Mouse (Mus musculus) testis, postnatal 10 days (tissue): ENCODE measurements at regions not wholly inside any gene's neighbourhood (a gene's known extent, or its start where the extent isn't known, plus 50 kb on each side); places are given as distances from the start of the nearest gene placed in this dataset.

Experiments
- DNase-seq: peaks from one replicate; pipeline ENCODE4 v3.0.0; 2021; ENCODE audit warnings: low spot score

DNA sequence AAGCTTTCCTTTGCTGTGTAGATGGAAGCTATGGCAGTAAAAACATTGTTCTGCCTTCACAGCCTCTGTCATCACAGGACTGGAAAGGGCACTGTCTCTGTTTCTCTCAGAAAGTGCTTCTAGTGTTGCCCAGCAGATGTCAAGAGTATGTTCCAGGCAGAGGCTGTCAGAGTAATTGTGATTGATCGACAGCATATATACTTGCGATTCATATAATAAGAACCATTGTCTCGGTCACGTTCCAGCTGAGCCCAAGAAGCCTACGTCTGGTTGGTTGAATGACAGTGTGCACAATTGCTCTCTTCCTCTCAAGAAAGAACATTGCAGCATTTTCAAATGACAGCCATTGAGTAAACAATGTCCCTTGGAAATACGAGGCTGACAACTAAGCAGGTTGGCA is 284.7 kb upstream of the Nrsn1 start:
- no peak for DNase-seq

DNA sequence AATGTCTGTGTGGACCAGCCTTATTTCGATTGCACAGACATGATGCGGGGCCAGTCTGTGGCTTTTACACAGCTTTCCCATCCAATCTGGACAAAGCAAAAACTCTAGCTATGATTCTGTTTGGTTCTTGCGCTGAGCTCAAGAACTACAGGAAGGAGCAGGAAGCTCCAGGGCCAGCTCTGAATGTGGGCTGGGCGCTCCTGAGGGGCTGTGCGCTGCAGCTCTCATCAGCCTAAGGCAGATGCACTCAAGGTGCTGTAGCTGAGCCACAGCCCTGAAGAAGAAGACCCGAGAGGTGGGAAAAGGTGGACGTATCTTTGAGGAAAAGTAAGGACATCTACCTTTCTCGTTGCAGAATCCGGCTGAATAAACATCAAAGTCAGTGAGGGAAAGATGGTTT is 278.2 kb upstream of the Nrsn1 start:
- no peak for DNase-seq

DNA sequence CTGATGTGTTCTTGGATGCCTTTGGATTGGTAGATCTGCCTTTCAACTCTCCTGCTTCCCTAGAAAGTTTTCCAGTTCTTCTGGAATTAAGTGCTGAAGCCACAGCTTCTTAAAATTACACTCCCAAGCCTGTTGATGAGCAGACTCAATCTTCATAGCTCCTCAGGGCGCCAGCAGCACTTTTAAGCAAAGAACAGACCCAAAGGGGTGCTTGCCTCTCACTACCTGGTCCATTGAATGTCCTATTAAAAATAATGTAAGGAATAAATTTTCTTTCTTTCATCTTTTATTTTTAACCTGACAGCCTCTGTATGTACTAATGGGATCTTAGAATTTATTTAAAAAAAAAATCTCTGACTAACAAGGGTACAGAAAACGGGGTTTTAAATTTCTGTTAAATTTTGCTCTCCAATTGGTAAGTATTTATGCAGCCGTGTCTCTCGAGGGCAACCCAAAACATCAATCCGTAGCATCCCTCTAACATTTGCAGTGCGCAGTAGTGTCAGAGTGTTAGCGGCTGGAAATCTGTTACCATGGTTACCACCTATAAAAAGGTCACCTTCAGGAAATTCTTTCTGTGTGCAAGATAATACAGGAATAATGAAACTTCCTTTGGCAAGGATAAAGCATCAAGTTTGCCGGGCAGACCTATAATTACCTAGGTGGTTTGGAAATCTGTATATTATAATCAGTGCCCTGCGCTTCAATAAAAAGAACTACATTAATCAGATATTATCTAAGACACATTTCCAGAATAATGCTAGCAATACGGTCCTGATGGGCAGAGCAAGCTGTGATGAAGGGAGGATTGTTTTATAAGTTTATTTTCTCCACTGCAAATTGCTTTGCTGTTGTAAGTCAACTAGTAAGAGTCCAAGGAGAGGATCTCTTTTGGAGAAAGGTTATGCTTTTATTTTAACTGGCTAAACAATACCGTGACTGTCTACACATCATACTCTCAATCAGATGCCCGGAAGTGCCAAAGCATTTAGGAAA is 277.1 kb upstream of the Nrsn1 start:
- no peak for DNase-seq

DNA sequence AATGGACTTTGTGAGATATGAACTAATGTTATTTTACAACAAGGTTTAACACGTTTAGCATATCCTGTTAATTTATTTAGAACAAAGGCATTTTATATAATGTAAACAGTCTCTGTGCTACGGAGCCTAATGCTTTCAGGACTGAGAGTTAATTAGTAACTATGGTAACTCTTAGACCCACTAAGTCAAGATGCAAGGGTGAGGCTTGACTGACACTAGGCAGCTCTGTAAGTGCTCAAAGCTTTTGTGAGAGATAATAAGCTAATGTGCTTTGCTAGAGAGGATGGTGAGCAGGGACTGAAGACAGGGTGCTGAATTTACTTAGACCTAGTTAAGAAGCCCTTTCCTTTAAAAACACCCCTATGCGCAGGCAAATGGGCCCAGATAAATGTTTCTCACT is 253.8 kb upstream of the Nrsn1 start:
- no peak for DNase-seq

DNA sequence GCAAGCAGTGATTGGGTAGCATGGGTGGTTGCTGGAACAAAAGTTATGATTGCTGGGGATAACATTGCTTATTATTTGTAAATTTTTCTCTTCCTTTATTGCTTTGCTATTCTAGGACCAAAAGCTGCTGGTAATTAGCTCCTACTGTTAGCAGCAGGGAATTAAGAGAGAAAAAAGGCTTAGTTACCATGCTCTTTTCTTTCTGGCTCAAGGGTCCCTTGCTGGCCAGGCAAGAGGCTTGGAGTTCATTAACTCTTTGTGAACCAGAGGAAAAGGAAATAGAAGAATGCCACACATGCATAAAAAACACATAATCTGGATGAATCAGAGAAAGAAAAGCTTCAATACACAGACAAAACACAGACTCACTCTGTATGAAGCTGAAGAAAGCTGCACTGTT is 237.1 kb upstream of the Nrsn1 start:
- DNase-seq, result no peak

DNA sequence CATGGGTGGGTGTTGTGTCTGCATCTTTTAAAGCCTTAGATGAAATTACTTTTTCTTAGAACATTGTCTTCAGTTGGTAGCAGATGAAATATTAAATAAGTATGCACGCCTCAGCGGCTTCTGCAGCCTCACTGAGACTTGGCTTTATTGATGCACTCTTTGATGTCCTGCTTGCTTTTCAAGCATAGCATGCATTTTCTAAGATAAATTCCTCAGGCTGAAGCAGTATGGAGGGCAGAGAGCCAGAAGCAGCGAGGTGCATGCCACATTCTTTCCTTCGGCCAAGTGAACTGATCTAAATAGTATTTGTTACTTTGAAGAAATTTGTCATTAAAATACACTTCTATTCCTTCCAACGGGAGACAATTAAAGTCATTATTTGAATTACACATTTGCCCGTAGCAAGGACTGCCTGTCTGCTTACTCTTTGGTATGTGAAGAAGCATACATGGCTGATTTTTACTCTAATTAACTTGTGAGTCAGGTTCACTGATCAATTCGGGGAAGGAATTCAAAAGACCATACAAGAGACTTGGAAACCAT is 224.3 kb upstream of the Nrsn1 start:
- no peak for DNase-seq

DNA sequence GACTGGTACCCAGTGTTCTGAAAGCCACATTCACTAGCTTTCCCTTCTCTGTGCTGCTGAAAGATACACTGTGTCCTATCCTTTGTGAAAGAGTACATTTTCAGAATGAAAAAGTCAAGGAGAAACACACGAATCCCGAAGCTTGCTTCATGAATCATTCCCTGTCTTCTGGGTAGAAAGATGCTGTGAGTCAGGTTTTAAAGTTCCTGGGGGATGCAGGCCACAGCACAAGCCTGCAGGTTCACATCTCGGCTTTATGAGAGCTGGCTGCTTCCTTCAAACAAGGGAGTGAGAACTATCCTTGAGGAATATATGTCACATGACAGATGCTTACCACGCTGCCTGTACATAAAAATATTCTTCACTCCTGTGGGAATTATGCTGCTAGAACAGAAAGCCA is 219.7 kb upstream of the Nrsn1 start:
- no peak for DNase-seq

DNA sequence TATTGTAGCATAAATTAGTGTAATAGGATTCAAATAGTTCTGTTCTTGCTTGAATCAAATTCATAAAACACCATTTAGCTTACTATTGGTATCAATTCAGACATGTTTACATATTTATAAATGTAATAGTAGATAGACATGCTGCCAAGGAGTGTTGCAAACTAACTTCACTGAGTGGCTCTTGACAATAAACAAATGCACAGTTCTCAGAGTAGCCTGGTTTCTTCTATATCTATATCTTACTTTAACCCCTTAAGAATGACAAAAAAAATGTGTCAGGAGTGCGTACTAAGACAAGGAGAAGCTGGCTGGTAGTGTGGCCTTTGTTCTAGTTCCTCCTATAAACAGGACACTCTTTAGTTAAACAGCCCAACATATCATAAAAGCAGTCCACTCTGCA is 213.0 kb upstream of the Nrsn1 start:
- no peak for DNase-seq

DNA sequence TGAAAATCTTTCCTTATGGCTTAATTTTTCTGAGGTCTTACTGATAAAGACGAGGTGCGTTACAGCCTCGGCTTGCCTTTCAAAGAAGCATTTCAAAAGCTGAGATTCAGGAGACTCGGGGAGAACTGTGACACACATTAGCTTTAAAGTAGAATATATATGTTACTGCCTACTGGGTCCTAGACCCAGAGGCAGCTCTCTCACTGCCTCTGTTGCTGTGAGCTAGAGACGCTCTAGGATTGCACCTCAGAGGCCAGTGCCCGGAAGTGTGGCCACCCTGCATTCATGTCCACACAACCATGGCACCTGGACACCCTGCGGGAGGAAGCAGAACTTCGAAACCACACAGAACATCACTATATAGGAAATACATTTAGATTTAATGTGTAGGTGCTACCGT is 181.6 kb upstream of the Nrsn1 start:
- DNase-seq, result no peak

DNA sequence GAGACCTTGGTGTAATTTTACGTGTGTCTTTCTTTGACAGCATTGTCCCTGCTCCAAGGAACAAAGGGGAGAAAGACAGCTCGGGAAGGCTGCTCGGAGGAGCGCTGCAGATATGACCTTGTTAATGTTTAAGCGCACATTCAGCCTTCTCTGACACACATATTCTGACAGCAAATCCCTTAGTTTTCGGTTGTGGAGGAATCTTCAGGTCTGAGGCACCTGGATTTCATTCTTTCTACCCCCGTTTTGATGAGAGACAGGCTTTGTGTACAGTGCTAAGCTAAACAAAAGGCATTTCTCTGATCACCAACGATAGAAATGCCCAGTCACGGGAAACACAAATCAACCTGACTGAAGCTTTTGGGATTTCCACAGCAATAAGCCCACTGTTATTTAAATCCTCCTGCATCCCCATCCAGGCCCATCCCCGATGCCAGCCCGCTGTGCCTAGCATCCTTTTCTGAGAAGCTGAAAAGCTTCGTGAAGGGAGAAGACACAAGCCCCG is 181.1 kb upstream of the Nrsn1 start:
- DNase-seq, result no peak

DNA sequence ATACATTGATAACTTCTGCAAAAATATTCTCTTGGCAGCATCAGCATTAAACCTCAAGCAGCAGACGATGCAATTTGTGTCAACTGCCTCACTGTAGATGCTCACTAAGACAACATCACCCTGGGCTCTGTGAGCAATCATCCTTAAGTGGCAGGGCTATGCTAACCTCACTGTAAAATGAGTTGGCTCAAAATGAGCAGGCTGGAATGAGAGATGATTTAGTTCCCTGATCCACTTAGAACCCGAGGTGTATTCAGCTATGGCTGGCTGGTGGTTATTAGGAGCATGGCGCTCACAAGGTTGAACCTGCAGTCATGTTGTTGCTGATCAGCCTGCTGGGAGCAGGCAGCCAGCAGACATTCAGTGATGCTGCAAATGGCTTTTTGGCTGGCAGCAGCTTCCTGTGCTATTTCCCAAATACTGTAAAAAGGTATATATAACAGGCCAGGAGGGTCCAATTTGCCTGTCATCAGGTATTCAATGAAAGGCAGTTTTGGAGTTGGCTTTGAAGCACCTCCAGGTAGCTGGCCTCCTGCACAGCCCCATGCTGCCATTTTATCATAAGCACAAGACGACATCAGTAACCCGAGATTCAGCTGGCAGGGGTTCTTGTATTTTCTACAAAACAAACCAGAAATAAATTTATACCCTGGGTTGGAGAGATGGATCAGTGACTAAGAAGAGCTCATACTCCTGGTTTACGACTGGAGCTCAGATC is 159.6 kb upstream of the Nrsn1 start:
- no peak for DNase-seq

DNA sequence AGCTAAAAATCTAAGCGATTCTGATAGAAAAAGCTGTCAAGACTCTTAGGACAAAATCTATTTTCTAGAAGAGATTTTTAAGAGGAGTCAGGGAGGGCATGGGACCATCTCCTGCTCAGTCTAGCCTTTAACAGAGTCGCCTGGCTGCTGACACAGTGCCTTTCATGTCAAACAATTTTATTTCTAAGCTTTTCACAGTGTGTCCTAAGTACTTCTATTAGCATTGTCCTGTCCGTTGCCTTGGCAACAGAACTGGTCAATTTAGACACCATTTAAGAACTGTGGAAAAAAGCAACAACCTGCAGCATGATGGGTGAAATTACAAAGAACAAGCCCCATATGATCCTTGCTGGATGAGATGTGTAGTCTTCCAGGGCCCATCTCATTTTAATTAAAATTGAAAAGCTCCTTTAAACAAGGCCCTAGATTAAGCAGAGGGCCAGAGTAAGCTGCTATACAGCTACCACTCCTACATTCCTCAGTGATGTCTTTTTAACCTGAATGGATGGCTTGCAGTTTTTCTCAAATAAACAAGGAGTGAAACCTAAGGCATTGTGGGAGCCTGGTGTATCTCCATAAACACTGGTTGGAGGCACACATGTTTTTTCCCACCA is 133.0 kb upstream of the Nrsn1 start:
- no peak for DNase-seq

DNA sequence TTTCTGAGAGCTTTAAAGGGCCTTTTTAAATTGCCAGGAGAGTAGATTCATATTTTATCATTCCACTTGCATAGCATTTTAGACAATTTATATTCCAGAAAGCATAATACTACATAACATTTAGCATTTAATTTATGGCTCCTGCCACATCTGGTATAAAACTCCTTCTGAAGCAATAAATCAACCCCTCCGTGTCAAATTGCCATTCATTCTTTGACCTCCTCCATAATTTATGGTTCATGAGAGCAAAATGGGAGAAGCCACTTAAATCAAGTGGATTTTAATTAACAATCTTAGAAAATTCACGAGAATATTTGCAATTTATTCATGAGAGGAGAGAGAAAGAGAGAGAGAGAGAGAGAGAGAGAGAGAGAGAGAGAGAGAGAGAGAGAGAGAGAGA is 132.4 kb upstream of the Nrsn1 start:
- DNase-seq, result no peak

DNA sequence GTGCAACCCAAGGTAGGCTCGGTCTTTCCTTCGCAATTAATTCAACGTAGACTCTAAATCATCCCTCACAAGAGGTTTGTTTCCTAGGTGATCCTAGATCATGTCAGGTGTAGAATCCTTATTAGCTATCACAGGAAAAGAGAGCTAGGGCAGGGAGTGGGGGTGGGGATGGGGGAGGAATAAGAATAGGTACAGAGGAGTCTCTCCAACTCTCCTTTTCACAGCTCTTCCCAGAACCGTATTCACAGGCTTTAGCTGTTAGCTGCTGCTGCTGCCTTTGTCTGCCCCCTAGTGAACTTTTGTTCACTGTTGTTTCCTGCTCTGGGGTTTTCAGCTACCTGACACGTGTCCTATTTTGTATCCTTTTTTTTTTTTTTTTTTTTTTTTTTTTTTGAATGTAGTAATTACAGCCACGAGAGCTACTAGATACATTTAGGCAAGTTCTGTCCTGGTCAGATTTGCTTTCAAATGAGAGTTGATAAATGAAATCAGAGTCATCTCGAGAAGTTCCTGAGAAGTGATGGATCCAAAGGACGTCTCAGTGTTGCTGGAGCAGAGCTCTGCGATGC is 131.7 kb upstream of the Nrsn1 start:
- DNase-seq, result no peak

DNA sequence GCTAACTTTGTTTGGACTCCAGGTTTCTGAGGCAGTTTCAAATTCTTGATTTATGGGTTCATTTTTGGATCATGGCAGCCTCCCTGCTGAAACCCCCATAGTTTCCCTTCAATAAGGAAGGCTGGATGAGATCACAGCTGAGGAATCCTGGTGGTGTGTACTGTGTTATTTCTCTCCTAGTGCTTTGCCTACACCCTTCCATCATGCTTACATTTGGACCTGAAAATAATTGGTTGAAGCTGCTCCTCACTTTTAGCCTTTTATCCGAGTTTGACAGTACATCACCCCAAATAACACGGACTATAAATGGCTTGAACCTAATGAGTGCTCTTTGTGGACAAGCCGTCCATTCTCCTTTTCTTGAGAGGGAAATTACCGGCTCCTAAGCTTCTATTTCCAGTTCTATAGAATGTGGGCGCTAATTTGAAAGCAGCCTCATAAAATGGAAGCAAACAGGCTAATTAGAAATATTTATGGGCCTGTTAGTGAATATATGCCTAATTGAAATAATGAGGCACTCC is 122.5 kb upstream of the Nrsn1 start:
- DNase-seq, result no peak

DNA sequence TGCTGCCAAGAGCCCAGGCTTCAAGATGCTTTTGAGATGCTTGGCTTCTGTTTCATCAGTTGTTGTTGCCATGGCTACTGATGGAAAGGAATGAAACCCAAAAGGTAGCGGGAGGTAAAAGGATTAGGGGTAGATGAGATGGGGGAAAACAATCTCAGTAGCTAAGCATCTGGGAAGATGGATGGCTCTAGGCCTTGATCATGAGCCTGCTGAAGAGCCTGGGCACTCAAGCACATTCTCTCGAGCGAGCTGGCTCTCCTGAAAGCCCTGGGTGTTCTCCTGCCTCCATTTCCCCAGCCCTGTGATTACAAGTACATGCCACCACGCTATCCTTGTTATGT is 92.3 kb upstream of the Nrsn1 start:
- no peak for DNase-seq

DNA sequence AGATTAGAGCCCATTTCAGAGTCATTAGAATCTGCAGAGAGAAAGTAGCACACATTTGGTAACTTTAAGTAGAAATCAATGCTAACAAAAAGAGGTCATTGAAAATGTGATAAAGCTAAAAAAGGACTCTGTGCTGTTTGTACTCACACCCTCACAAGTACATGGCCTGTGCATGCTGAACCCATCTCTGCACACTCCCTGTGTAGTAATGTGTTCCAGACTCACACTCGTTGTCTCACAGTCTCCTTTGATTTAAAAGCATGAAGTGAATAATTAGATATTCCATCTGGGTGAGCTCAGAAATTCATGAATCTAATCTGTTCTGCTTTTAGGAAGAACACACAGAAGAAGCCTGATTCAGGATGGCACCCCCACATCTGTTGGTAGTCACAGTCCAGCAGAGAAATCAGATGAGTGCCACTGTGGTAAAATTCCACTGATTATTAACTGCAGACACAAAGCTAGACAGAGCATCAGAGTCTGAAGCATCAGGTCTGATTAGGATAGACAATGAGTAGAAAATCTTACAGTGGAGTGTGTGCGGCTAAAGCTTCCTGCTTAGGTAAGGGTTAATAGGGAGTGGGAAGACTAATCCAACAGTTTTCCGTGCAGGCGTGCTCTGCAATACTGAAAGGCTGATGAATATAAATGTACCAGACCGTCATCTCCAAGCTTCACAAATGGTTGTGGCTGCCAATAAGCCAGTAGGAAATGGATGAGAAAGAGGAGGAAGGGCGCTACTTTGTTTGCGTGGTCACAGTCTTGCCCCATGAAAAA is 91.7 kb upstream of the Nrsn1 start:
- DNase-seq, result no peak

DNA sequence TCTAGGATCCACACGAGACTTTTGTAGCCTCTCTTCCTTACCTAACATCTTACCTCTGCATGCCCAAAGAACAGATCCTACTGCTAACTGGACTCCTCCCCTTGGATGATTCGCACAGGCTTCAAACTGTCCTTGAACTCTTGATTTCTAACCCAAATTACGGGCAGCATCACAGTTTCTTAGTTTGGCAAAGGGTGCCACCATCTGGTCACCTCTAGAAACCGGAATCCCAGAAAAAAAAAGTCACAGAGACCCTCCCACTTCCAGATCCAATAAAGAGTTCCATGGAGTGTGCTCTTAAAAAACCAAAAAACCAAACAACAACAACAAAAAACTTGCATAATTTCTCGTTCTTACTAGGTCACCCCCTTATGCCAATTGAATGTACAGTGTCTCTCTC is 77.3 kb upstream of the Nrsn1 start:
- DNase-seq, result no peak

DNA sequence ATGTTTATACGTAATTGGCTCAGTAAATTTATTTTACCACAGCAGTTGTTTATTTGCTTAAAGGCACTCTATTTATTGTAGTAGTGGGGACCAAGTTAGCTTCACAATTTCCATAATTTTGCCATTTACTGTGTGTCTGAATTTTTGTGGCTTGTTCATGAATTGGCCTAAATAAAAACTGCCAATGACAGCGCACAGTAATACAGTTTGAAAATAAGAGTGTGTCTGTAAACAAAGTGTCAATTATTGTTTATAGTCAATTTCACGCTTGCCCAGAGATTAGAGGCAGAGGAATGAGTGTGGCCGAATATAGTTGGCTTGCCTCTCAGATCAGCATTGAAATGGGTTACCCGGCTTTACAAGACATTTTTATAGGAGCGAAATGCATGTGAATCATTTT is 73.0 kb upstream of the Nrsn1 start:
- no peak for DNase-seq

DNA sequence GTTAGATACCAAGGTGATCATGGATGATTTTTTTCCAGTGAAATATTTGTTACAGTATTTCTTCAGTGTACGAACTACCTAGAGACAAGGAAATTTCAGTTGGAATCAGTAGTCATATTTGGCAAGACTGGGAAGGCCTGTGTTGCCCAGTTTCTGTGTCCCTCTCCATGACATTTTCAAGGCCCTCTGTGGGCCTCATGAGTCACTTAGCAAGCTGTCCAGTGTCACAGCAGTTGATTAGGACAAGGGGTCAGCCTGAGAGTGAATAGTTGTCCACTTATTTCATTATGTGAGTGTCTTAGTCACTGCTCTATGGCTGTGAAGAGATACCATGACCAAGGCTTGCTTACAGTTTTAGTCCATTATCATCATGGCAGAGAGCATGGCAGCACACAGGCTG is 71.5 kb upstream of the Nrsn1 start:
- DNase-seq, result no peak

DNA sequence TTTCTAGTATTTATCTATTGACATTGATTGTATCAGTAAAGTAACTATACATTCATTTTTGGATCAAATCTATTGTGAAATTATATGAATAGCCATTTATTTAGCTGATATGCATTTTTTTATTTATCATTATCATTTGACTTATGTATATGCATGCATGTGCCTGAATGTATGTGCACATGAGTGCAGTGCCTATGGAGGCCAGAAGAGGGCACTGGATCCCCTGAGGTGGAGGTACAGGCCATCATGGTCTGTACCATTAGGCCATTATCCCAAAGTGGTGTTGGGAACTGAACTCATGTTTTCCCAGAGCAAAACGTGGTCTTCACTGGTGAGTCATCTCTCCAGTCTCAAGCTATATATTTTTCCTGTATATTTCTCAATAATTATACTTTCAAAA is 63.5 kb upstream of the Nrsn1 start:
- DNase-seq, result no peak
